Mouse (Mus musculus) kidney, postnatal 0 days (tissue): ENCODE data around the gene Ddx28. TPM values are rescaled to one million over a fixed set of nuclear protein-coding genes. Genes with fewer than 3 reads are reported as not detected.

Experiments
- ATAC-seq: fragments of 200-750 bp; cut with Nextera tagmentation; replicated peaks from 2 replicates; pipeline ENCODE4 v1.8.0; 2017; ENCODE audit warnings: low read depth, moderate number of reproducible peaks, moderate TSS enrichment, moderate library complexity; ENCODE audit not compliant: low FRiP score
- DNase-seq: peaks from one replicate; pipeline ENCODE4 v3.0.0-alpha.2; 2016; ENCODE audit warnings: low spot score
- H3K27ac ChIP-seq: fragments of 300-500 bp; sonication (generic); 2 replicates; pipeline ENCODE4 v1.5.1; 2014; ENCODE audit warnings: mild to moderate bottlenecking
- H3K27me3 ChIP-seq: fragments of 300-500 bp; sonication (generic); 2 replicates; pipeline ENCODE4 v1.6.1; 2014; ENCODE audit warnings: low read length, mixed read lengths; ENCODE audit not compliant: insufficient read depth
- H3K36me3 ChIP-seq: fragments of 300-500 bp; sonication (generic); 2 replicates; pipeline ENCODE4 v1.6.1; 2014; ENCODE audit warnings: low read length, mixed read lengths; ENCODE audit not compliant: insufficient read depth
- H3K4me1 ChIP-seq: fragments of 300-500 bp; sonication (generic); replicated peaks from 2 replicates; pipeline ENCODE4 v1.6.1; 2014; ENCODE audit warnings: antibody characterized with exemption, low read length, mixed read lengths; ENCODE audit not compliant: insufficient read depth
- H3K4me2 ChIP-seq: fragments of 300-500 bp; sonication (generic); 2 replicates; pipeline ENCODE4 v1.6.1; 2014; ENCODE audit warnings: mild to moderate bottlenecking, low read length, moderate library complexity, mixed read lengths
- H3K4me3 ChIP-seq: fragments of 300-500 bp; sonication (generic); replicated peaks from 2 replicates; pipeline ENCODE4 v1.5.1; 2014; ENCODE audit warnings: low read depth, low read length
- H3K9ac ChIP-seq: fragments of 300-500 bp; sonication (generic); 2 replicates; pipeline ENCODE4 v1.6.1; 2014; ENCODE audit warnings: low read depth, low read length
- H3K9me3 ChIP-seq: fragments of 300-500 bp; sonication (generic); replicated peaks from 2 replicates; pipeline ENCODE4 v1.6.1; 2016; ENCODE audit warnings: low read length, inconsistent platforms, mixed read lengths
- CTCF ChIP-seq: IDR thresholded peaks from 2 replicates; pipeline ENCODE4 v1.5.1; 2016; ENCODE audit warnings: antibody characterized with exemption, low read depth, mild to moderate bottlenecking, moderate library complexity
- WGBS: fragments of 180-500 bp; shearing (Covaris S2); extraction: QIAGEN DNeasy Blood & Tissue Kit; methylation state at CpG from one replicate; pipeline ENCODE4 v1.1.7; 2014; 5-methylcytosine and 5-hydroxymethylcytosine counted together
- polyA plus RNA-seq: library from polyadenylated mRNA; unstranded; fragments of >200 nt; fragmentation: Nextera tagmentation; extraction: Ambion mirVana; gene quantifications from 2 replicates; pipeline ENCODE4 v1.2.1, GENCODE M21; 2015

Gene Ddx28
- polyA plus RNA-seq, 1 experiment from 2014 or later: 16.1 TPM

DNA sequence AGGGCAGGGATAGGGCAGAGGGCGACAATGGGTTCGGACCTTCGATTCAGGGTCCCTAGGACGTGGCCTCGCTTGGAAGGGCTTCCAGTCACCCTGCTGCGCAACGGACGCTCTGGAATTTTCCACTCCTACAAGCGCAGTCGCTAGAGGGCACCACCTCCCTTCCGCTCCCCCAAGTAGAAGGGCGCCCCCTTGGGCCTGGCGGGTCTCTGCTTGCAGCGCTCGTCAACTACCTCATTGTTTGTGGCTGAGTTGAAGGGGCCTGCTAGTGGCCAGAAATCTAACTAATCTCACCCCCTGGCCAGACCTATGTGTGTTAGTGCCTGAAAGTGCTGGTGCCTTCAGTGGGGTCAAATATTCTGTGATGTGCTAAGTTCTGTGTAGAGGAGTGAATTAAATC lies 32.4 kb downstream of the Ddx28 start, which contains the start of gene Dpep3:
Gene Dpep3 (minus strand): TSS at position 105 of the 400 bp plus-strand sequence.
- Histone ChIP-seq H3K4me3 (no peak within 1 kb of the TSS), H3K27ac (no peak within 1 kb of the TSS), H3K9me3 (no peaks in the 10 kb centered on the region), H3K27me3 (no peaks in the 10 kb centered on the region), H3K9ac (no peak within 1 kb of the TSS), H3K4me2 (no peak within 1 kb of the TSS), H3K4me1 (no peaks in the 10 kb centered on the region), H3K36me3 (no peaks in the 10 kb centered on the region)
- TF ChIP-seq CTCF: no peak
- ATAC-seq: no peak
- DNase-seq: no peak
- 92% methylated on average over 15 of the region's 15 CpGs for WGBS

DNA sequence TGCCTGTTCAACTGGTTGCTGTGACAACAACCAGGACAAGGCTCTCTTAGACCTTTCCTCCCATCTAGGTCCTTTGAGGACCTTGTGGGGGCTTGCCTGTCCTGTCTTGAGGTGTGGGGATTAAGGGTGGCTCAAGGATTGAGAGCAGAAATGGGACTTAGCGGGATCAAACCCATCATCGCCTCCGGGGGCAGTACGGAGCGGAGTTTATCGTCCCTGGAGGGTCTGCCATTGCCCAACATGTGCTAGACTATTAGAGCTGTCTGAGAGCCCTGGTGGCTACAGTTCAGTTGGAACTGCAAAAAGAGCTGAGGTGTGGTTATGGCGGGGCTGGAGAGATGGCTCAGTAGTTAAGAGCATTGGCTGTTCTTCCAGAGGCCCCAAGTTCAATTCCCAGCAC lies 36.3 kb downstream of the Ddx28 start:
- 69% methylated on average over 7 of the region's 7 CpGs for WGBS
- Histone ChIP-seq H3K4me2 (no peak overlapping the region), H3K4me1 (no peaks in the 10 kb centered on the region), H3K4me3 (no peak overlapping the region), H3K27me3 (no peaks in the 10 kb centered on the region), H3K27ac (no peak overlapping the region), H3K9ac (no peak overlapping the region), H3K36me3 (no peaks in the 10 kb centered on the region), H3K9me3 (no peaks in the 10 kb centered on the region)
- ATAC-seq (no peak), DNase-seq (no peak)
- no peak; the same call in 1 of the 2 replicates for TF ChIP-seq CTCF

DNA sequence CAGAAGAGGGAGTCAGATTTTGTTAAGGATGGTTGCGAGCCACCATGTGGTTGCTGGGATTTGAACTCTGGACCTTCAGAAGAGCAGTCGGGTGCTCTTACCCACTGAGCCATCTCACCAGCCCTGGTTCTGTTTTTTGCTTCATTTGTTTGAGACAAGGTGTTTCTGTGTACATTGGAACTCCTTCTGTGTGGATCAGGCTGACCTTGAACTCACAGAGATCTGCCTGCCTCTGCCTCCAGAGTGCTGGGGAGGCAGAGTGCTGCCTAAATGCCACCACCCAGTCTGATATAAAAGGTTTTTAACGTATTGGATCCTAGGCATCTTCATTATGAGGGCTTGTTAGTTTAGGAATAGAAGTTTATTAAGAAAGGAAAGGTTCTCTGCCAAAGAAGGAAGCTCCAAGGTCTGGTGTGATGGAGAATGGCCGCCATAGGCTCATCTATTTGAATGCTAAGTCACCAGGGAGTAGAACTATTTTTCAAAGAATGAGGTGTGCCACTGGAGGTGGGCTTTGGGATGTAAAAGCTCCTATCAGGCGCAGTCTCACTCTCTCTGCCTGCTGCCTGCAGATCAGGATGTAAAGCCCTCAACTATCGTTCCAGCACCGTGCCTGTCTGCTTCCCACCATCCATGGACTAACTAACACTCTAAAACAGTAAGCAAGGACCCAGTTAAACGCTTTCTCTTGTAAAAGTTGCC lies 40.5 kb downstream of the Ddx28 start:
- no peak for TF ChIP-seq CTCF
- H3K4me3 ChIP-seq: no peak overlapping the region
- no peak overlapping the region for H3K4me2 ChIP-seq
- 77% methylated on average over 8 of the region's 8 CpGs for WGBS
- no peaks in the 10 kb centered on the region for H3K27me3 ChIP-seq
- ATAC-seq: no peak
- no peak overlapping the region for H3K9ac ChIP-seq
- H3K27ac ChIP-seq: no peak overlapping the region
- no peaks in the 10 kb centered on the region for H3K9me3 ChIP-seq
- no peak for DNase-seq
- no peaks in the 10 kb centered on the region for H3K36me3 ChIP-seq
- H3K4me1 ChIP-seq: peaks cover 9% of the 10 kb centered on the region; the same call in 1 of the 2 replicates

DNA sequence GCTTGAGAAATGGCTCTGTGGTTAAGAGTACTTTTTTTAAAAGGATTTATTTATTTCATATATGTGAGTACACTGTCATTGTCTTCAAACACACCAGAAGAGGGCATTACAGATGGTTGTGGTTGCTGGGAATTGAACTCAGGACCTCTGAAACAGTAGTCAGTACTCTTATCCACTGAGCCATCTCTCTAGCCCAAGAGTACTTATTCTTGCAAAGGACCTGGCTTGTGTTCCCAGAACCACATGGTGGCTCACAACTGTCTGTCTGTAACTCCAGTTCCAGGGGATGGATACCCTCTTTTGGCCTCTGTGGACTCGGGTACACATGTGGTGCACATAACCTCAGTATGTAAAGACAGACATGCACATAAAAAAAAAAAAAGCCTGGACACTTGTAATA lies 42.3 kb downstream of the Ddx28 start:
- TF ChIP-seq CTCF: no peak
- ATAC-seq: no peak
- no peak for DNase-seq
- no peaks in the 10 kb centered on the region for H3K36me3 ChIP-seq
- H3K4me2 ChIP-seq: no peak overlapping the region
- WGBS: 59% methylated on average over 1 of the region's 1 CpGs
- peaks cover 20% of the 10 kb centered on the region for H3K4me1 ChIP-seq
- H3K9me3 ChIP-seq: no peaks in the 10 kb centered on the region
- no peak overlapping the region for H3K4me3 ChIP-seq
- H3K27me3 ChIP-seq: no peaks in the 10 kb centered on the region
- H3K9ac ChIP-seq: no peak overlapping the region
- H3K27ac ChIP-seq: no peak overlapping the region

DNA sequence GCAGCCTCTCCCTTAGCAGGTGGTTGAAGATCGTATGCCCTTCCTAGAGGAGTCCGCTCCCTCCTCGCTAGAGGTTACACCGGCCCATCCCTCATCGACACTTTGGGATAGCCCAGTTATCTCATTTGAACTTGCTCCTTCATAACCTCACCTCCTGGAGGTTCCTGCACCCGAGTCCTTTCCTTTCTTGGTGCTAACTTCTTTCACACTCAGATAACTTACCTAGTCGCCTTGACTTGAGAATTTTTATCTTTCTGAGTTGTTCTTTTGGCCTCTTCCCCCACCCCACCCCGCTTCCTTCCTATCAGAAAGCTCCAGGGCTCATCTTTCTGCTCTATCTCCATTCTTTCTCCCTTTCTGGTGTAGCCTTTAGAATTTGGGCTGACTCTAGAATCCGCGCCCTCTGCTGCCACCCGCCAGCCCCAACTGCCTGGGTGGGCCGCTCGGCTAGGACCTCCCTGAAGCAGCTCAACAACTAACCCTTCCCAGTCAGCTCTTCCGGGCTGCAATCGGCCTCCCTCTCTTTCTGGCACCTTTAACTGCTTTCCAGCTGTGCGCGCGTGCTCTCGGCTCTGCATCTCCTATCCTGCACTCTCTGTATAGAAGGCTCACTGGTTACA lies 44.9 kb downstream of the Ddx28 start:
- H3K4me1 ChIP-seq: peaks cover 20% of the 10 kb centered on the region
- H3K27me3 ChIP-seq: no peaks in the 10 kb centered on the region
- DNase-seq (peak; percentile 89), ATAC-seq (no peak)
- peak overlapping the region; percentile 64 for H3K27ac ChIP-seq
- 10% methylated on average over 19 of the region's 19 CpGs for WGBS
- peak overlapping the region; percentile 87 for H3K4me2 ChIP-seq
- H3K4me3 ChIP-seq: peak overlapping the region; percentile 85; the same call in 1 of the 2 replicates
- 0 out of 2 replicates have a peak overlapping the region, but pooled peaks have one; percentile 23 for H3K9ac ChIP-seq
- H3K36me3 ChIP-seq: no peaks in the 10 kb centered on the region
- 0 out of 2 replicates have a peak, but pooled peaks have one; percentile 3 for TF ChIP-seq CTCF
- no peaks in the 10 kb centered on the region for H3K9me3 ChIP-seq

DNA sequence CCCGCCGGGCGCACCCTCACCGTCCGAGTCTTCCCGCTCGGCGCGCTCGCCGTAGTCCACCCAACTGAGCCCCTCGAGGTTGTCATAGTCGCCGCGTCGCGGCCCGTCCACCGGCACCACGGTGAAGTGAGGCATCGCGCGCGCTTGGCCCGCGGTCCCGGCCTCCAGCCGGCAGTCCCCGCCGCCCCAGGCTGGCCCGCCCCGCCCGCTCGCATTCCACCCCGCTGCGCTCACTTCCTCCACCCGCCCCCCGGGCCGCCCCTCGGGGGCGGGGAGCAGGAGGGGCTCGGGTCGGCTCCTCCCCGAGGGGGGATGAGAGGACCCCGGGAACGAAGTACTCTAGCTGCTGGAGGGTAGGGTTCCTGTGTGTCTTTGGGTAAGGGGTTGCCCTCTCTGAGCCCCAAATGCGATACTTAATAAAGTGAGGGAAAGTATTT lies 45.8 kb downstream of the Ddx28 start, which contains the start of gene Slc12a4:
Gene Slc12a4 (minus strand): TSS at position 193 of the 437 bp plus-strand sequence.
- Histone ChIP-seq H3K36me3 (no peaks in the 10 kb centered on the region), H3K4me1 (peaks cover 20% of the 10 kb centered on the region), H3K9me3 (no peaks in the 10 kb centered on the region), H3K4me3 (peak within 1 kb of the TSS; percentile 85), H3K9ac (peak within 1 kb of the TSS; percentile 89), H3K27ac (peak within 1 kb of the TSS; percentile 91), H3K27me3 (no peaks in the 10 kb centered on the region), H3K4me2 (peak within 1 kb of the TSS; percentile 87)
- ATAC-seq: peak; percentile 90
- TF ChIP-seq CTCF: no peak
- under 1% methylated on average over 47 of the region's 47 CpGs for WGBS
- DNase-seq: peak; percentile 89
